Mouse (Mus musculus) bone marrow, adult 2 months (tissue): ENCODE data around the gene Stat1. TPM values are rescaled to one million over a fixed set of nuclear protein-coding genes. Genes with fewer than 3 reads are reported as not detected.

Source experiments
- H3K27ac ChIP-seq: fragments of 200-500 bp; 2 replicates; pipeline ENCODE4 v1.5.1; 2012; ENCODE audit warnings: low read depth, mild to moderate bottlenecking, control low read depth, inconsistent platforms, low read length; ENCODE audit not compliant: control insufficient read depth, poor library complexity, insufficient read depth
- H3K4me1 ChIP-seq: fragments of 200-500 bp; 2 replicates; pipeline ENCODE4 v1.6.1; 2011; ENCODE audit warnings: low read length; ENCODE audit not compliant: control insufficient read depth, insufficient read depth
- H3K4me3 ChIP-seq: fragments of 200-500 bp; replicated peaks from 2 replicates; pipeline ENCODE3; 2011; ENCODE audit warnings: mild to moderate bottlenecking, low read depth, low read length, control low read depth; ENCODE audit not compliant: control insufficient read depth
- CTCF ChIP-seq: fragments of 200-500 bp; IDR thresholded peaks from 2 replicates; pipeline ENCODE4 v1.5.1; 2011; ENCODE audit warnings: low read length, control low read depth; ENCODE audit not compliant: control insufficient read depth, insufficient read depth
- POLR2A ChIP-seq: fragments of 200-500 bp; IDR thresholded peaks from 2 replicates; pipeline ENCODE4 v1.6.1; 2011; ENCODE audit warnings: low read depth, mild to moderate bottlenecking, control low read depth, low read length, borderline replicate concordance; ENCODE audit not compliant: control insufficient read depth
- WGBS: fragments of 180-500 bp; shearing (Covaris S2); methylation state at CpG from one replicate; pipeline ENCODE4 v1.1.7; 2018; 5-methylcytosine and 5-hydroxymethylcytosine counted together
- polyA plus RNA-seq: library from polyadenylated mRNA; stranded (reverse); fragments of >200 nt; gene quantifications from 2 replicates; pipeline ENCODE4 v1.2.4, GENCODE M21; 2011; ENCODE audit warnings: low replicate concordance; ENCODE audit not compliant: missing spikeins, insufficient read depth, insufficient read length

Stat1 gene
- polyA plus RNA-seq, 1 experiment = 28.8 TPM

GRCm38 (mm10) chr1:52158490-52159381 is 39.5 kb downstream of the Stat1 start:
- no peak for TF ChIP-seq CTCF
- no peak for TF ChIP-seq POLR2A
- Histone ChIP-seq H3K4me3 (no peak overlapping the region), H3K27ac (no peak overlapping the region), H3K4me1 (no peaks in the 10 kb centered on the region)
- WGBS = 75% methylated on average over 17 of the region's 17 CpGs

- no peak for TF ChIP-seq POLR2A
- no peak for TF ChIP-seq CTCF
- no peaks in the 10 kb centered on the region for H3K4me1 ChIP-seq
- WGBS = 88% methylated on average over 8 of the region's 8 CpGs
Measured at GRCm38 (mm10) chr1:52161151-52161550, 41.9 kb downstream of the Stat1 start.

GRCm38 (mm10) chr1:52163707-52164457 is 44.6 kb downstream of the Stat1 start:
- 87% methylated on average over 5 of the region's 5 CpGs for WGBS
- no peak overlapping the region for H3K27ac ChIP-seq
- no peak for TF ChIP-seq CTCF
- TF ChIP-seq POLR2A = no peak
- no peak overlapping the region for H3K4me3 ChIP-seq
- no peaks in the 10 kb centered on the region; the same call in none of the 2 replicates for H3K4me1 ChIP-seq

More at GRCm38 (mm10) chr1:52161151-52161550, 41.9 kb downstream of the Stat1 start:
- no peak overlapping the region for H3K4me3 ChIP-seq
- no peak overlapping the region for H3K27ac ChIP-seq

- 24% methylated on average over 14 of the region's 14 CpGs for WGBS
- H3K4me1 ChIP-seq = no peaks in the 10 kb centered on the region; the same call in none of the 2 replicates
Measured at GRCm38 (mm10) chr1:52166652-52167220, 47.5 kb downstream of the Stat1 start.

GRCm38 (mm10) chr1:52170057-52170456 is 50.8 kb downstream of the Stat1 start:
- TF ChIP-seq CTCF (peak; percentile 50; the same call in 1 of the 2 replicates), POLR2A (no peak)
- 42% methylated on average over 3 of the region's 3 CpGs for WGBS
- Histone ChIP-seq H3K27ac (no peak overlapping the region), H3K4me3 (no peak overlapping the region), H3K4me1 (no peaks in the 10 kb centered on the region; the same call in none of the 2 replicates)

More at GRCm38 (mm10) chr1:52166652-52167220, 47.5 kb downstream of the Stat1 start:
- Histone ChIP-seq H3K27ac (peak overlapping the region; percentile 68; the same call in 1 of the 2 replicates), H3K4me3 (no peak overlapping the region)
- TF ChIP-seq POLR2A = no peak
- no peak for TF ChIP-seq CTCF

GRCm38 (mm10) chr1:52170747-52171146 is 51.5 kb downstream of the Stat1 start:
- no peak overlapping the region for H3K27ac ChIP-seq
- 78% methylated on average over 7 of the region's 7 CpGs for WGBS
- TF ChIP-seq POLR2A (no peak), CTCF (no peak)
- H3K4me3 ChIP-seq = no peak overlapping the region
- no peaks in the 10 kb centered on the region; the same call in none of the 2 replicates for H3K4me1 ChIP-seq

- Histone ChIP-seq H3K4me1 (no peaks in the 10 kb centered on the region; the same call in none of the 2 replicates), H3K4me3 (no peak overlapping the region), H3K27ac (no peak overlapping the region)
- TF ChIP-seq CTCF (no peak), POLR2A (no peak)
- 38% methylated on average over 8 of the region's 8 CpGs for WGBS
Measured at GRCm38 (mm10) chr1:52171271-52171670, 52.0 kb downstream of the Stat1 start.
